Mouse (Mus musculus) liver, embryonic 14.5 days (tissue): Measurements from ENCODE around the gene Grb7. TPM values are rescaled to one million over a fixed set of nuclear protein-coding genes. Genes with fewer than 3 reads are reported as not detected.

ENCODE experiments used
- ATAC-seq: fragments of 200-750 bp; cut with Nextera tagmentation; 2 replicates; pipeline ENCODE4 v1.8.0; 2017; ENCODE audit warnings: moderate number of reproducible peaks, mild to moderate bottlenecking, moderate library complexity; ENCODE audit not compliant: insufficient read depth
- DNase-seq, 3 experiments: peaks; one replicate each; pipeline ENCODE4 v3.0.0-alpha.2; 2012 to 2013; ENCODE audit warnings: low read depth in 3 of 3, low spot score in 3 of 3
- H3K27ac ChIP-seq: fragments of 300-500 bp; sonication (generic); 2 replicates; pipeline ENCODE4 v1.5.1; 2014; ENCODE audit warnings: moderate library complexity, mild to moderate bottlenecking, control low read depth, inconsistent platforms
- H3K27me3 ChIP-seq: fragments of 300-500 bp; sonication (generic); 2 replicates; pipeline ENCODE4 v1.6.1; 2014; ENCODE audit warnings: mild to moderate bottlenecking, low read length, moderate library complexity; ENCODE audit not compliant: control insufficient read depth, insufficient read depth
- H3K36me3 ChIP-seq: fragments of 300-500 bp; sonication (generic); replicated peaks from 2 replicates; pipeline ENCODE4 v1.6.1; 2014; ENCODE audit warnings: low read depth; ENCODE audit not compliant: control insufficient read depth, insufficient read depth
- H3K4me1 ChIP-seq, 2 experiments: fragments of 200-500 bp in 1 of 2; fragments of 300-500 bp in 1 of 2; sonication (generic) in 1 of 2; replicated peaks; 2 replicates each; pipeline ENCODE4 v1.6.1; 2012 to 2014; ENCODE audit warnings: antibody characterized with exemption in 1 of 2, inconsistent platforms in 1 of 2, low read length in 1 of 2; ENCODE audit not compliant: control insufficient read depth in 2 of 2, insufficient read depth in 2 of 2
- H3K4me2 ChIP-seq: fragments of 300-500 bp; sonication (generic); 2 replicates; pipeline ENCODE4 v1.6.1; 2014; ENCODE audit warnings: low read depth, mild to moderate bottlenecking, control low read depth, moderate library complexity
- H3K4me3 ChIP-seq, 2 experiments: fragments of 200-500 bp in 1 of 2; fragments of 300-500 bp in 1 of 2; sonication (generic) in 1 of 2; 2 replicates each; pipeline ENCODE4 v1.5.1; 2012 to 2014; ENCODE audit warnings: low read depth in 2 of 2, low read length in 2 of 2, mild to moderate bottlenecking in 2 of 2, control low read depth in 1 of 2, inconsistent platforms in 1 of 2, moderate library complexity in 1 of 2; ENCODE audit not compliant: insufficient read depth in 1 of 2
- H3K9ac ChIP-seq: fragments of 300-500 bp; sonication (generic); replicated peaks from 2 replicates; pipeline ENCODE4 v1.6.1; 2014; ENCODE audit warnings: mild to moderate bottlenecking, control low read depth, moderate library complexity
- H3K9me3 ChIP-seq: fragments of 300-500 bp; sonication (generic); 2 replicates; pipeline ENCODE4 v1.6.1; 2016; ENCODE audit warnings: low read length, mixed read lengths; ENCODE audit not compliant: control insufficient read depth
- CTCF ChIP-seq: IDR thresholded peaks from 2 replicates; pipeline ENCODE4 v1.5.1; 2016; ENCODE audit warnings: antibody characterized with exemption, low read depth, control low read depth
- EP300 ChIP-seq: IDR thresholded peaks from 2 replicates; pipeline ENCODE4 v1.6.1; 2016; ENCODE audit warnings: antibody characterized with exemption, low read depth
- WGBS: fragments of 180-500 bp; shearing (Covaris S2); extraction: QIAGEN DNeasy Blood & Tissue Kit; methylation state at CpG from one replicate; pipeline ENCODE4 v1.1.7; 2014; ENCODE audit not compliant: insufficient replicate concordance; 5-methylcytosine and 5-hydroxymethylcytosine counted together
- polyA plus RNA-seq, 2 experiments: library from polyadenylated mRNA; depleted of rRNA in 1 of 2; stranded (reverse) in 1 of 2; unstranded in 1 of 2; fragments of >200 nt; fragmentation: Nextera tagmentation in 1 of 2; extraction: Ambion mirVana in 1 of 2; gene quantifications; 2 replicates each; pipeline versions ENCODE4 v1.2.1 to v1.2.3; 2012 to 2014

Gene Grb7
- polyA plus RNA-seq, 2 experiments, result 14.1 to 15.7 TPM

- Histone ChIP-seq H3K27me3 (peaks cover 33% of the 10 kb centered on the region), H3K4me1 (peaks cover 0 to 5% of the 10 kb centered on the region in 2 experiments; a peak in 1 of 4 replicates), H3K4me2 (peak overlapping the region; percentile 78), H3K9ac (no peak overlapping the region), H3K36me3 (no peaks in the 10 kb centered on the region), H3K9me3 (no peaks in the 10 kb centered on the region), H3K4me3 (peak overlapping the region; percentile 45 to 58), H3K27ac (no peak overlapping the region)
- 24% methylated on average over 9 of the region's 9 CpGs for WGBS
- ATAC-seq (no peak), DNase-seq (no peak)
- TF ChIP-seq EP300 (no peak), CTCF (no peak)
Observed at GRCm38 (mm10) chr11:98456945-98457344, 10.8 kb downstream of the Grb7 start.

GRCm38 (mm10) chr11:98457367-98458120, 11.3 kb downstream of the Grb7 start:
- Histone ChIP-seq H3K27me3 (peaks cover 33% of the 10 kb centered on the region), H3K36me3 (no peaks in the 10 kb centered on the region), H3K4me3 (peak overlapping the region; percentile 58 to 65), H3K27ac (no peak overlapping the region), H3K9ac (peak overlapping the region; percentile 15; the same call in 1 of the 2 replicates), H3K4me1 (peaks cover 0 to 5% of the 10 kb centered on the region in 2 experiments; a peak in 1 of 4 replicates), H3K9me3 (no peaks in the 10 kb centered on the region), H3K4me2 (peak overlapping the region; percentile 78)
- peak; percentile 44 to 55 (median 49) for DNase-seq
- under 1% methylated on average over 62 of the region's 64 CpGs for WGBS
- ATAC-seq, result peak; percentile 75
- TF ChIP-seq CTCF, result peak; percentile 63
- TF ChIP-seq EP300, result no peak

GRCm38 (mm10) chr11:98458121-98458990, 12.2 kb downstream of the Grb7 start:
- peak overlapping the region; percentile 58 to 65 for H3K4me3 ChIP-seq
- peaks cover 33% of the 10 kb centered on the region for H3K27me3 ChIP-seq
- no peak for DNase-seq
- ATAC-seq, result peak; percentile 24; the same call in 1 of the 2 replicates
- H3K4me2 ChIP-seq, result peak overlapping the region; percentile 78
- no peaks in the 10 kb centered on the region for H3K36me3 ChIP-seq
- WGBS, result 3% methylated on average over 30 of the region's 30 CpGs
- H3K27ac ChIP-seq, result no peak overlapping the region
- peaks cover 0 to 5% of the 10 kb centered on the region in 2 experiments; a peak in 1 of 4 replicates for H3K4me1 ChIP-seq
- peak overlapping the region; percentile 15; the same call in 1 of the 2 replicates for H3K9ac ChIP-seq
- TF ChIP-seq EP300 (no peak), CTCF (no peak)
- H3K9me3 ChIP-seq, result no peaks in the 10 kb centered on the region

- TF ChIP-seq EP300 (no peak), CTCF (no peak)
- no peaks in the 10 kb centered on the region for H3K36me3 ChIP-seq
- H3K4me2 ChIP-seq, result no peak overlapping the region
- no peaks in the 10 kb centered on the region for H3K9me3 ChIP-seq
- H3K27ac ChIP-seq, result no peak overlapping the region
- no peak overlapping the region for H3K9ac ChIP-seq
- DNase-seq (no peak), ATAC-seq (no peak)
- peaks cover 0 to 5% of the 10 kb centered on the region in 2 experiments; a peak in 1 of 4 replicates for H3K4me1 ChIP-seq
- H3K27me3 ChIP-seq, result peaks cover 33% of the 10 kb centered on the region
- no peak overlapping the region for H3K4me3 ChIP-seq
- WGBS, result 17% methylated on average over 11 of the region's 11 CpGs
Observed at GRCm38 (mm10) chr11:98459071-98459741, 13.0 kb downstream of the Grb7 start.
